Mouse (Mus musculus) cerebellum, postnatal 4 days (tissue): ENCODE measurements around the gene Lsm14a.

Experiments
- DNase-seq, 2 experiments: peaks; one replicate each; pipeline ENCODE4 v3.0.0; 2022; ENCODE audit warnings: low spot score in 2 of 2, mixed read lengths in 1 of 2

The Lsm14a gene

GRCm38 (mm10) chr7:34312786-34313442, 80.2 kb downstream of the Lsm14a start:
- no peak for DNase-seq

GRCm38 (mm10) chr7:34309186-34309764, 83.8 kb downstream of the Lsm14a start:
- DNase-seq = no peak

GRCm38 (mm10) chr7:34308586-34308985, 84.5 kb downstream of the Lsm14a start:
- DNase-seq = no peak

GRCm38 (mm10) chr7:34305454-34305853, 87.7 kb downstream of the Lsm14a start:
- DNase-seq = no peak

- DNase-seq = no peak
Measured at GRCm38 (mm10) chr7:34302651-34303050, 90.5 kb downstream of the Lsm14a start.

DNA sequence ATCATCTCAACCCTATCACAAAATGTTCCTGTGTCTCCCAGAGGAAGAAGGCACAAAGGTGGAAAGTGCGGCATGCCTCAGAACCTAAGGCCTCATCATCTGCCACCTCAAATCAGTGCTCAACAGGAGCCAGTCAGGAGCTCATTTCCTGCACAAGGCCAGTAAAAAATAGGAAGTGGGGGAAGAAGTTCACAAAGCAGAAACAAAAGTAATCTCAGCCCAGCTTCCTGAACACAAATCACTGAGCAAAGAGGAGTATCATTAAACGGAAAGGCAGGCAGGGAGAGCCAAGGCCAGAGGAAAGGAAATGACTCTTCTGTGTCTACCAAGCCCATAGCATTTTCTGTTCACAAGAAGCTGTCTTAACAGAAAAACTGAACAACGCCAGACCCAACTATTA, 91.2 kb downstream of the Lsm14a start:
- no peak for DNase-seq

- DNase-seq = no peak
Measured at GRCm38 (mm10) chr7:34298818-34299217, 94.3 kb downstream of the Lsm14a start.

DNA sequence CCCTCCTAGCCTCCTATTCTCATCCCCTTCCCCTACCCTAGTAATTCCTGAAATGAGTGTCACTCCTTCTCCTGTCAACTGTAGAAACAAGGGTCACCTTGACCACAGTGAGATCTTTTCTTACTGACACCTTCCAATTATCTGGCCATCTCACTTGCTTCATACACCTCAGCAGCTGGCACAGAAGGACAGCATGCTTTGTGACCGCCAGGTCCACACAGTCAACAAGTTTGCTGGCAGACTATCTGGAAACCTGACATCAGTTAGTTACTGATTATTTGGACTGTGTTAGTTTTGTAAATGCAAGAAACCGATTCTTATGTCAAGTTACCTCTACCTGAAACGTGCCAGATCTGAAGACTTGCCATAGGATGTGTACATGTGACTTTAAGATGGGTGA, 97.0 kb downstream of the Lsm14a start:
- DNase-seq = no peak
